Mouse (Mus musculus): ENCODE measurements around the gene Syne3.

Syne3 gene

DNA sequence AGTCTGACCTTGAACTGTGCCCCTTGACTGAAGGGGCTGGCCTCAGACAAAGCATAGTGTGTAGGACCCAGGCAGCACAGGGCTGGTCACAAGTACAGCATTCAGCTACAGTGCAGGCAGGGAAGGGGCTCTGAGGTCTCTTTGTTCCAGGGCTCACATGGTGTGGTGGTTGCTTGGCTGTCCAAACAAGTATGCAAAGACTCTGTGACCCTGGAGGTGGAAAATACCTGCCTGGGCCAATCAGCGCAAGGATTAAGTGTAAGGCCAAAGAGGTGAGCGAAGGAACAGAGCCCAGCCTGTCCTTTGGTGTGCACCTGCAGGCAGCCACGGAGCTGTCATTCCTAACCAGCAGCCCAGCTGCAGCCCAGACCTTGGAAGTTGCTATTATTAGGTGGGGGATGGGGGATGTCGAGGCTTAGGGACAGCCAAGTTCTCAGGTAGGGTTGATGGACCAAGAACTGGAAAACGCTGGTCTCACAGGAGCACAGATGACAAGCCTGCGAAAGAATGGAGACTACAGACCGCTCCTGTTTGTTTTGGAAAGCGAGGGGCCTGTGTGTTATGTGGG, 112.5 kb downstream of the Syne3 start:
- peak; percentile 50 for DNase-seq (ENCODE audit: low read depth, low spot score)

DNA sequence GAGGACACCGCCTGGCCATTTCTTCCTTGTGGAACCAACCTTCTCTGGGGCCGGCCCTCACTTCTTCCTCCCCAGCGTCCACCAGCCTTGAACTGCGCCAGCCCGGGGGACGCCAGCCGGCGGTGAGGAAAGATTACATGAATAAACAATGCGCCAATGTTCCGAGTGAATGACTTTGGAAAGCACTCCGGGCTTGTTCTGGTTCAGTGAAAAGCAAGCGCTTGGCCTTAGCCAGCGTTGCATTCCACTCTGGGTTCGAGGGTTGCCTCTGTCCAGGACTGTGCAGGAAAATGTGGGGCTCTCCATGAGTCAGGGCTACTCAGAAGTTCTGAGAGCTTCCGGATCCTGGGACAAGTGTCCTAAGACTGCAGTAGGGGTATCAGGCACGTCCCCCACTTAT, 113.0 kb downstream of the Syne3 start:
- no peak for DNase-seq (ENCODE audit: low read depth, low spot score)

DNA sequence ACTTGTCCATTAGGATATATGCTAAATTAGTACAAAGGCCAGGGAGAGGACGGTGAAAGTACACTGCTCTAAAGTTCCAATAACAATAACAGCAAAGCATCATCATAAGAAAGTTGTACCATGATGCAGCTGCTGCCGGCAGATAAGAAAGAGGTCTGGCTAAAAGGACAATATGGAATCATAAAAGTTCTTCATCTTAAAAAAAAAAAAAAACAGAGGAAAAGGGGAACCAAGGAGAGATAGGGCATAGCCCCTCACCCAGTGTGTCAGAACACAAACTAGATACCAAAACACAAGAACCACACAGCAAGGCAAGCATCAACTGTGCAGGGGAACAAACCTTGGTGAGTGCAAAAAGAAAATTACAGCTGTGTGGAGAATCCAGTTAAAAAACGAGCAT, 117.4 kb downstream of the Syne3 start:
- no peak for DNase-seq (ENCODE audit: low read depth, low spot score)

DNA sequence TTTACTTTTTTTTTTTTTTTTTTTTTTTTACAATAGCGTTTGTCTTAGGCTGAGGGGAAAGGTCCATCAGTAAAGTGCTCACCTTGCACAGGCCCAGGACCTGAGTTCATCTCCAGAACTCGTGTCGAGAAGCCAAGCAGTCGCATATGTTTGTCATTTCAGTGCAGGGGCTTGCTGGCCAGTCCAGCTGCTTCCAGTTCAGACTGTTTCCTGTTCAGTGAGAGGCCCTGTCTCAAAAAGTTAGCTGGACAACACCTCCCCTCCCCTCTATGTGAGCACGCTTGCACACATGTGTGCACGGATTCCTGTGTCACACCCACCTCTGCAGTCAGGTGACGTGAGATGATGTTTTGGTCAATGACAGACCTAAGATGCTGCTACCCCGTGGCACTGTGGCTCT, 119.5 kb downstream of the Syne3 start:
- DNase-seq (ENCODE audit: low read depth, low spot score): no peak

GRCm38 (mm10) chr12:104886104-104886503, 123.5 kb downstream of the Syne3 start:
- no peak for DNase-seq (ENCODE audit: low read depth, low spot score)

GRCm38 (mm10) chr12:104882533-104882932, 127.1 kb downstream of the Syne3 start:
- no peak for DNase-seq (ENCODE audit: low read depth, low spot score)

- DNase-seq (ENCODE audit: low read depth, low spot score): no peak
These were observed 127.5 kb downstream of the Syne3 start for GRCm38 (mm10) chr12:104882061-104882460.

- no peak for DNase-seq (ENCODE audit: low read depth, low spot score)
These were observed 128.0 kb downstream of the Syne3 start for GRCm38 (mm10) chr12:104881518-104882060.

- peak; percentile 33 for DNase-seq (ENCODE audit: low read depth, low spot score)
These were observed 129.2 kb downstream of the Syne3 start for GRCm38 (mm10) chr12:104880367-104880766.
